Mouse (Mus musculus) thymus, adult 2 months (tissue): Measurements from ENCODE around the gene Gas7.

Source experiments
- CTCF ChIP-seq: fragments of 200-500 bp; IDR thresholded peaks from 2 replicates; pipeline ENCODE4 v1.5.1; 2012; ENCODE audit warnings: mild to moderate bottlenecking, control low read depth, low read length, moderate library complexity, borderline replicate concordance; ENCODE audit not compliant: control insufficient read depth, poor library complexity, insufficient read depth; ENCODE audit errors: extremely low read depth
- POLR2A ChIP-seq: fragments of 200-500 bp; IDR thresholded peaks from 2 replicates; pipeline ENCODE4 v1.6.1; 2012; ENCODE audit warnings: mild to moderate bottlenecking, low read length, control low read depth, moderate library complexity; ENCODE audit not compliant: control insufficient read depth, poor library complexity, insufficient read depth; ENCODE audit errors: extremely low read depth

DNA sequence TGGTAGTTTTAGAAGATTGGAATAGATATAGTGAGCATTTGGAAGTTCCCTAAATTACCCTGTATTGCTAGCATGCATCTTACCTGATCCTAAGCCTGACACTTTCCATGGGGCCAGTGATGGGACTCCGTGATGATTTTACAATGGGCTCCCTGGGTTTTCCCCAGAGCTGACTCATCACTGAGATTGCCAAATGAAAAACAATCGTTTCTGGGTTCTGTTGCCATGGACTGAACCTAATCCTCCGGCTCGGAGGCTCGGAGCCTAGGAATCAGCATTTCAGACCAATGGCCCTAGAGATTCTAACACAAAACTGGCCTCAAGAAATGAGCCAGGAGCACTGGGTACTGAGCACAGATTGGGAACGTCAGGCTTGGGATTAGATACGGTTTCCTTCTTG is 167.1 kb downstream of the Gas7 start:
- TF ChIP-seq POLR2A = no peak
- no peak for TF ChIP-seq CTCF
